Mouse (Mus musculus) adrenal gland, adult 2 months (tissue): ENCODE results near the gene Fnip1. TPM values are rescaled to one million over a fixed set of nuclear protein-coding genes. Genes with fewer than 3 reads are reported as not detected.

Source experiments
- DNase-seq: peaks from one replicate; pipeline ENCODE4 v3.0.0; 2021
- polyA plus RNA-seq: library from polyadenylated mRNA; depleted of rRNA; stranded (reverse); fragments of >200 nt; gene quantifications from 2 replicates; pipeline ENCODE4 v1.2.3, GENCODE M21; 2012
- total RNA-seq, 2 experiments: library from RNA; stranded (reverse); gene quantifications; 2 replicates each; pipeline ENCODE4 v1.2.3; 2021

Gene Fnip1
- total and polyA plus RNA-seq, 3 experiments: 1.9 to 32.3 (median 27.2) TPM

DNA sequence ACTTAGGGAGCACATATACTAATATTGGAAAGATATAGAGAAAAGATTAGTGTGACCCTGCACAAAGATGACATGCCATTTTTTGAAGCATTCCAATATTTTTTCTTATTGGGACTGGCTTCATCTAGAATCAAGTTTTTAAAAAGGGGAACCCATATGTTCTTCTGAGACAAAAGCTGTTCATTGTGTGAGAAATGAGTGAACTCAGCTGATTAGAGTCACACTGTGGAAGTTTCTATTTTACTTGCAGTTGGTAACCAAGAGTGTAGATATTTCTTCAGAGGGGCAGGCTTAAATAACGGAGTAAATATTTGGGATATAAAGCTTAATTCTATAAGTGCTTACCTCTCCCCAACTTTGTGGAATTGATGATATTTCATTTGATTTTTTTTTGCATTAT is 20.2 kb downstream of the Fnip1 start:
- DNase-seq: no peak

DNA sequence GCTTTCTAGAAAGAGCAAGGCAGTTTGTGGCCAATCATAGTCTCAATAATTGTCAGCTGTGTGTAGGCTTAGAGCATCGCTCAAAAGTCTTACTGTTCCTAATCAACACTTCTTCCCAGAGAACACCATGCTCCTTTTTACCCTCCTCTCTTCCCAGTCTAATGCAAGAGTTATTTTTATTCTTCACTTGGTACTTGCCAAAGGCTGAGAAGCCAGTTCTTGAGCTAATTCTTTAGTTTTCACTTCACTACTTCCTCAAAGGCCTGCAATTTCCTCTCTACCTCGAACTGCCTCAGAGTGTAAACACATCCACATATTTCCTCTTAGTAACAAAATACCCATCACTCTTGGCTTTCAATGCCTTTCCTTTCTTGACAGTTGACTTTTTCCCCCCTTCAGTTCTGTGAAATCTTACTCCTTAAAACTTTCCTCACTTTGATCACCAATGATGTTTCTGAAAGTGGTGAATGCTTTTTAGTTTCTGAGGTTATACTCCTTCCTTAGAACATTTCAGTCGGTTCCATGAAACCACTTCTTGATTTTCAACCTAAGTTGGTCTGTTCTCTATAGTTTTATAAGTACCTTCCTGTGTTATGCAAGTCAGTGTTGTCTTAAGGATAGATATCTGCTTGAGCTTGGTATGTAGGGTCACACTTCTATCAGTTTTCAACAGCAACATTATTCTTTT is 26.7 kb downstream of the Fnip1 start:
- DNase-seq: no peak

DNA sequence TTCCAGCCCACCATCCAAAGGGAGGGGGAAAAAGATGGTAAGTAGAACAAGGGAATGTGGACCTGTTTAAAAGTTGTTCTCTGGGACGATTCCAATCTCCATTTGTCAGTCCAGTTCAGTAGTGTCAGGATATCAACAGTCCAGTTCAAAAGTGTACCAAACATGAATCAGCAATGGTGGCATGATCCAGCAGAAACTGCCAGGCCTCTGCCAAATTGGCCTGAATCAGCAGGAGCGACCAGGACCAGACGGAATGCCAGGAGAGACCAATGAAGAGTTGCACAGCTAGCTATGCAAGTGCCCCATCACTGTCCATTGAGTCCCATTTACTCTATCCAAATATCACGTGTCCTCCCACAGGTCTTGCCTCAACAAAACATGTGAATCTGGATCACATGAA is 34.2 kb downstream of the Fnip1 start:
- no peak for DNase-seq

- no peak for DNase-seq
Observed at GRCm38 (mm10) chr11:54478414-54478813, 40.4 kb downstream of the Fnip1 start.

- no peak for DNase-seq
Observed at GRCm38 (mm10) chr11:54486041-54486440, 48.0 kb downstream of the Fnip1 start.

DNA sequence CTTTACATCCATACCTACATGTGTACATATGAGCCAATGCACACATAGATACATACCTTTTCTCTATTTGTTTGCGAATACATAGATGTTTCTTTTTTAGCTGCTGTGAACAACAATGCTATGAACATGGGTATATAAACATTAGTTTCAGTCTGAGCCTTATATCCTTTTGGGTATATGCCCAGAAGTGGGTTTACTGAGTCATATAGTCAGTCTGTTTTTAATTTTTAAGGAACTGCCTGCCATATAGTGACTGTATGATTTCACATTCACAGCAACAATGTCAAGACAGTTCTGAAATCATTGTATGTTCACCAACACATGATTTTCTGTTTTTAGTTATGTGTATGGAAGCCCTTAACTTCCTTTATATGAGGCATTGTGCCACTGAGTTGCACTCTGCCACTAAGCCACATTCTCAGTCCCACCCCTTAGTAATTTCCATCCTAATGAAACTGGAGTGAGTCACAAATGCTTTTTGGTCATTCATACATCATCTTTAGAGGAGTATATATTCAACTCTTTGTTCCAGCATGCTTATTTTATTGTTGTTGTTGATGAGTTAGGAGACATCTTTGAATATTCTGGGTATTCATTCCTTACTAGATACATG is 54.1 kb downstream of the Fnip1 start:
- DNase-seq: no peak

DNA sequence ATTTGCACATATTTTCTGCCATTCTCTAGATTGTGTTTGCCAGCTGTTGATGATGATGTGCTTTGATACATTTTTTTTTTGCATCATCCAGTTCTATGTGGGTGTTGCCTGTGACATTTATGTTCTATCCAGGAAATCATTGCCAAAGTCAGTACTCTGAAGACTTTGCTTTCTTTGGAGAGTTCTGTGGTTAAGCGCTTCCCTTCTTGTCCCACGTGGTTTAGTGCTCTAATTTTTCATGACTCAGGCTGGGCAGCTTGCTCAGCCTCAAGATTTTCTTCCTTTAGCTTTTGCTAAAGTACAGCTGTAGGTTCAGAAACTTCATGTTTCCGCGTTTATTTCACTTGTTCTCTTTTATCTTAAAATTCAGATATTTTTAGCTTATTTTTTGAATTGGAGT is 54.6 kb downstream of the Fnip1 start:
- no peak for DNase-seq

DNA sequence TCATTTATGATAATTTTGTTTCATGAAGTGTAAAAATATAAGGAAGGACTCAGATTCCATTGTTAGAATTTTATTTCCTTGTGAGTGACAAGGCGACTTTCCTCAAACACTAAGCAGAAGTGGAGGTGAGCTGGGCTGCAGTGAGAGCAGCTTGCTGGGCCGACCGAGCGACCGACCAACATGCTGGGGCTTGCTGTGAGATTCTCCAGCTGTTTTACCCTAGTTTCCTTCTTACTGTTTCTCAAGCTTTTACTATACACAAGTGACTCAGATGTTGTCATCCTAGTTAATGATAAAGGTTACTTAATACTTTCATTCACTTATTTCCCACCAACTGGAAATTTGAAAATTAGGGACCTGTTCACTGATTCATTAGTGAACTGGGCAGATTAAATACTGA is 61.8 kb downstream of the Fnip1 start:
- no peak for DNase-seq

DNA sequence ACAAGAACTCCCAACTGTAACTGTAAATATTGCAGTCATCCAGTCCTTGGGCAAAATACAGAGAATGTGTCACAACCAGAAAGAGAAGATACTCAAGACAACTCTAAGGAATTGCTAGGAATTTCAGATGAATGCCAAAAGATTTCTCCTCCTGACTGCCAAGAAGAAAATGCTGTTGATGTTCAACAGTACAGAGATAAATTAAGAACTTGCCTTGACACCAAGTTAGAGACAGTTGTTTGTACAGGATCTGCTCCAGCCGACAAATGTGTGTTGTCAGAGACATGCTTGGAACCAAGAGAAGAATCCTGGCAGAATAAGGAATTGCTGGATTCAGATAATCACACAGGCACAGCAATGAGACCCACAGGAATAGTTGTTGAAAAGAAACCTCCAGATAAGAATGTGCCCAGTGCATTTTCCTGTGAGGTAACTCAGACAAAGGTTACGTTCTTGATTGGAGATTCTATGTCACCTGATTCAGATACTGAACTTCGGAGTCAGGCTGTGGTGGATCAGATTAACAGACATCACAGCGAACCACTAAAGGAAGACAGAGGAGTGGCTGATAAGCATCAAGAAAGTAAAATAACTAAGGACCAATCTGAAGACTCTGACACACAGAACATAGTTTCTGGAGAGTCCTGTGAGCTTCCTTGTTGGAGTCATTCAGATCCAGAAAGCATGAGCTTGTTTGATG is 64.7 kb downstream of the Fnip1 start:
- no peak for DNase-seq

DNA sequence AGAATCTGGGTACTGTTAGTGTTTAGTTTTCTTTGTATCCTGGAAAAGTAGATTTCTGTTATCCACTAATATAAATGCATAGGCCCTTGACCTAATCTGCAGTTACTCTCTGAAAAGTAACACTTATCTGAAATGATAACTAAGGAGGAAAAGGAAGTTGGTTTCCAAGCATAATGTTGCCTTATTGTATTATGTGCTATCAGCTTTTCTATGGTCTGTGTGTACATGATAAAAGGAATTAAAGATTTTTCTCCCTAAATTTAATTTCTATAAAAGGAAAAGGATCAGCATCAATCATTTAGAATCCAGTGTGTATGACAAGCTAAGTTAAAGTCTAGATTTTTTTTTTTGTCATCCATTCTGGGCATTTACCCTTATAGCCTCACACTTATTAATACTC is 75.6 kb downstream of the Fnip1 start:
- DNase-seq: no peak

DNA sequence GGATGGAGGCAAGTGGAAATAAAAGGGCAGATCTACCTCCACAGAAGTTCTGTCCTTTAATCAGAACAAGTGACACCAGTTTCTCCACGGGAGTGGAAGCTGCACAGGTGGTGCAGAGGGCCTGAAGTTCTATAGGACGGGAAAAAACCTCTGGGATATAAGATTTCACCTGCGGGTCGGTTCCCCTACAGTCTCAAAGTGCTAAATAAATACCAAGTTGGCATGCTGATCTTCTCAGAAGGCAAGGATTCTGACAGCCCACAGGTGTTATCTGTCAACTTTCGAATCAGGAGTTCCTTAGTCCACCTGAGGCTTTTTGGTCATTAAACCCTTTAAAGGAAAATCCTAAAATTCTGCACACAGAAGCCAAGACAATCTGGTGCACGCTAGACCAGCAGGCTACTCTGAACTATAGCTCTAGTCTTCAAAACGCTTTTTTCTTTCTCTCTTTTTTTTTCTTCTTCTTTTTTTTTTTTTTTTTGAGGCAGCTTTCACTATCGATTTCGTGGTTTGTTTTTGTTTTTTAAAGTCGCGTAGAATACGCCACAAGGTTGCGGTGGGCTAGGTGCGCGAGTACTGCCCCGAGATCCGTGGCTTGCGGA is 84.0 kb downstream of the Fnip1 start:
- DNase-seq: peak; percentile 10

DNA sequence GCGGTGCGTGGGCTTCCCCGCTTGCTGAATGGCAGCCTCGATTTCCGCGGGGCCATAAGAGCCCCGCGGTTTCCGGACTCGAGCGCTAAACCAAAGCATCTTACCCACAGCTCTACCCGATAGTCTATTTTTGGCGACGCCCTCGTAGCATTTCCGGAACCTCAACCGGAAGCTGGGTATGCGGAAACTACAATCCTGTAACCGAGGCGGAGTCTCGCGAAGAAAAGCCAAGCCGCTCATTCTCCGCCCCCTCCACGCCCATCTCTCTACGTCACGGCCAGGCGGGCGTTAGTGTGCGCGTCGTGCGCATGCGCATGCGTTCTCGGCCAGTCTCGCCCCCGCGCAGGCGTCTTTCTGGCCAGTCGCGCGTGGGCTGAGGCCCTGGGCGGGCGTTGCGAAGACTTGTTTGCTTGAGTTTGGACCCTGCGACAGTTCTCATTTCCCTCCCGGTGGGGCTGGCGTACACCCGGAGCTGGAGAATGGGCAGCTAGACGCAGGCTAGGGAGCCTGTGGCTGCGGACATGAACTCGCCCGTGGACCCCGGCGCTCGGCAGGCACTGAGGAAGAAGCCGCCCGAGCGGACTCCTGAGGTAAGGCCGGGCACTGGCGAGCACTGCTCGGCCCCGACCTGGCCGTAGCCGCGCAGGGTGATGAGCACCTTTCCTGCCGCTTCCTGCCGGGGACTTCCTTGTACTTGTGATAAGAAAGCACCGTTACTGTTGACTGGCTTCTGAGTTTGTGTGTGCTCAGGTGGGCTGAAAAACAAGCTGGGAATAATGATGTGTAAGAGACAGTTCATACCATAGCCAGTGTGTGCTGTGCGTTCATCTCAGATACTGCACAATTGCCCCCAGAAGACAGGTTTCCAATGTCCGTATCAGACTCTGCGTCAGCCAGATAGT is 84.8 kb downstream of the Fnip1 start, which contains the start of gene Rapgef6:
Gene Rapgef6 (plus strand): TSS at position 319 of the 902 bp plus-strand sequence.
- peak; percentile 99 for DNase-seq

DNA sequence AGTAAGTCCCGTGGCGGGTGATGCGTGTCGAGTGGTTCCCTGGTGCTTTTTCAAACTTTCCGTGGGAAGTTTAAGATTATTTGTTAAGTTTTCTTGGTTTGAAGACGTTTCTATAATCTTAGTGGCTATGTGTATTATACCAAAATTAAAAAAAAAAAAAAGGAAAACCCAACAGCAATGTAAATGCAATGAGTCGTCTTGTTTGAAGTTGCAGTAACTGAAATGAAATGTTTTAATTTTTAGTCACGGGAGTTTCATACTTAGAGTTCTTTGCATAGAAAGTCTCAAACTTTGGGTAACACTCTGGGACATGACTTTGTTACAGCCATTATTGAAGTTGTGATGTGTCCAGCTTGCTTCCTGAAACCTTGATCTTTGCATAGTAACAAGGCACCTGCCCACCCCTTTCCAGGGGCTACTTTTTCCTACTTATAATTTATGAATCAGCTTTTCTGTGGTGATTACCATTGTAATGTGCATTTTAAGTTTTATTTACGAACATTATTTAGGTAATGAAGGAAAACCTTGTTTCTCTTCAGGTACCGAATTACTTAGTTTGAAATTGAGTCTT is 85.5 kb downstream of the Fnip1 start:
- no peak for DNase-seq

DNA sequence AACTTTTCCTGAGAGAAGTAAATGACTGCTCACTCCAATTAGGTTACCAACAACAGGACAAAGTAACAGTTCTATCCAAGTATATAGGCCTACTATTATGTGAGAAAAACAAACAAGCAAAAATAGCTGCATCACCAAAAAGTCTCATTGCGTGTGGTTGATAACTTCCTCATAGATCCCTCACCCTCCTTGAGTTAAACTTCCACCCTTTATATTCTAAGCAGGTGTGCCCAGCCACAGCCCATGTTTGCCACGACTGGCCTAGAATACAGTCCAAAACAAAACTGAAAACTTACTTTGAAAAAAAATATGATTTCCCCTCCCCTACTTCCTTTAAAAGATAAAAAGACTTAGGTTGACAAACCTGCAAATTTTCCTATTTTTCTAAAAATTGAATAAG is 90.0 kb downstream of the Fnip1 start:
- no peak for DNase-seq

- no peak for DNase-seq
Observed at GRCm38 (mm10) chr11:54530391-54530790, 92.4 kb downstream of the Fnip1 start.

GRCm38 (mm10) chr11:54530916-54531315 is 92.9 kb downstream of the Fnip1 start:
- no peak for DNase-seq

DNA sequence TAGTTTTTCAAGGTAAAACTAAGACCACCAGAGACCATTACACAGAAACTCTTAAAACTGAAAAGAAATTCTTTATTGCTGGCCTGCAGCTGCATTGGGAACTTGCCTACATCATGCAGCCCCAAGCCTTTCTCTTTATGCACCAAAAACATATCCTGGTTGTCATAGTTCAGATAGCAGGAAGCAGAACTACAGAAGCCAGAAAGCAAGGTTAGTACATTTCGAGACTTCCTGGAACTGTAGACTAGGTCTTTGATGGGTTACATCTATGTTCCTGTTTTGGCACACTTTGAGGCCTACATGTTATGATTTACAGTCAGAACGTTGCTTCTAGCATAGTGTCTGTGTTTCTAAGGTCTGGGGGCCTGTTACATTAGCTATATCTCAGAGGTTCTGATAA is 95.8 kb downstream of the Fnip1 start:
- DNase-seq: no peak

DNA sequence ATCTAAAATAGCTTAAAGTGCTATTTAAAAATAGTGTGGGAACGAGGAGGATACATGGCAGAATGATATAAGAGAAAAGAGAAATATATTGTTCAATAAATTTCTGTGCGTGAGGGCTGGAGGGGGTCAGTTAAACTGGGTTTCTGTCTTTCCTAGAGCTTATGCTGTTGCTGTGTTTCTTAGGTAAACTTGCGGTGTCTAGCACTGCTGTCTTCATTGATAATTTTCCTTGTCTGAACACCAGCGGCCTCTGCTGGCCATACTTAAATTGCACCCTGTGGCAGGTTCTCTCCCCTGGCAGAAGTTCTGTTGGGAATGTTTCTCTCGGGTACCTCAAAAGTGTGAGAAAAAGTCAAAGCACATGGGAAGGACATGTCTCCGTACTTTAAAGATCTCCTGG is 96.9 kb downstream of the Fnip1 start:
- peak; percentile 69 for DNase-seq

DNA sequence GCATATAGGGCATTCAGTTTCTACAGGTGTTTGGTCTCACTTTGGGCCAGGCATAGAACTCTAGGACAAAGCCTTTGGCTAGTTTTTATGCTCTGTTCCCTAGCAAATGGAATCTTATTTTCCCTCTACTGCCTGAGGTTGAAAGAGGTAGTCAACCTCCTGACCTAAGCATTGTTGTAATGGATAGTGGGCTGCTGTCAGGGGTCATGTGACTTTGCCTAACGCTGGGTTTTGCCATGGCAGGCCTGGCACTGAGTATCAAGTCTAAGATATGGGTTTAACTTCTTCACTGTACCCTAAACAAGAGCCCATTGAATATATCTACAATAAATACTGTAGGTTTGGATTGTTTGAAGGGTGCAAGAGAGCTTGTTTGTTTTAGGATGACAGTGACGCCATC is 101.0 kb downstream of the Fnip1 start:
- DNase-seq: no peak

DNA sequence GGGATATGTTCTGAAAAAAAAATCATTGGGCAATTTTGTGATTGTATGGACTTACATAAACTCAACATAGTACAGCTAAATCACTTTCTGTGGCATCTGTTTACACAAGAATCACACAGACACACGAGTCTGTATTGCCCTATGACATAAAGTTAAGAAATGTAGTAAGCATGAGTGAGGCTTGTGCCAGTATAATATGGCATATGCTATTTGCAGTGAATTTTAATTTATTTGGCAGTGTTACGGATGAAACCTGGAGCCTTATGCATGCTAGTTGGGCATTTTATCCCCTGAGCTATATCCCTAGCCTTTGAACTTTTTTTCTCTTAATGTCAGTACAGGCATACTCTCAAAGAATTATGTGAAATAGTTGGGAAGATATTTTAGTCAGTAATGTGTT is 101.5 kb downstream of the Fnip1 start:
- DNase-seq: no peak

- DNase-seq: no peak
Observed at GRCm38 (mm10) chr11:54540328-54540727, 102.3 kb downstream of the Fnip1 start.

DNA sequence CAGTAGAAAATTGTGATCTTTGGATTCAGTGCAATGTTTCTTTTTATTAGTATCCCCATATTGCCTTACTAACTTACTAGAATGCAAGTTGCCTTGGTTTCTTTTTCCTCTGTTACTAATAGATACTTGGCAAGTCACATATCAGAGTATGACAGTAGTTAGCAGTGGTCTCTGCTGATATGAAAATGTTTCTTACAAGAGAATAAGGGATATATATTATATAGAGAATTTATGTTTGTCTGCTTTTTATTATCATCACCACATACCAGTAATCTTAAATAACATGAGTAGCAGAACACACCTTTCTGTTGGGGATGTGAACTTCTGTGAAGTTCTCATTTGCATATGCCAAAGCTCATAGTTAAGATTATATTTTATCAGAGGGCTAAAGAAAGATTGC is 104.4 kb downstream of the Fnip1 start:
- no peak for DNase-seq
